Mouse (Mus musculus) liver (tissue): Measurements from ENCODE around the gene Tnnt1.

Experiments
- DNase-seq: peaks from one replicate; pipeline ENCODE4 v3.0.0-alpha.2; 2020; ENCODE audit warnings: mixed read lengths

Gene Tnnt1

GRCm38 (mm10) chr7:4497271-4497903, 18.8 kb downstream of the Tnnt1 start:
- no peak for DNase-seq

DNA sequence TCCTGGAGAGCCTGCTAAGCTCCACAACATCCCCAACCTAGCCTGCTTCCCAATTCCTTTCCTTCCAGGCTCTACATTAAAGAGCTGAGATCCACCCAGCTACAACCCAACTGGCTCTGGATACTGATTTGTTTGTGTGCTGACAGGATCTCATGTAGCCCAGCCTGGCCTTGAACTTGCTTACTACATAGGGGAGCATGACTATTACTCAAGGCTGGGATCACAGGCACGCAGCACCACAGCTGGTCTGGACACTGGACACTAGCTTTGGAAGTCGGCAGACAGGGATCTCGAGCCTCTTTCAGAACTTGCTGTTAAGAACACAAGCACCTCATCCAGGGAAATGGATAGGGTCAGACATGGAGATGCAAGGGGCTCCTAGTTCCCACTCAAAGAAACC, 19.7 kb downstream of the Tnnt1 start:
- DNase-seq, result no peak

- DNase-seq, result no peak
Measured at GRCm38 (mm10) chr7:4493991-4494390, 22.2 kb downstream of the Tnnt1 start.

DNA sequence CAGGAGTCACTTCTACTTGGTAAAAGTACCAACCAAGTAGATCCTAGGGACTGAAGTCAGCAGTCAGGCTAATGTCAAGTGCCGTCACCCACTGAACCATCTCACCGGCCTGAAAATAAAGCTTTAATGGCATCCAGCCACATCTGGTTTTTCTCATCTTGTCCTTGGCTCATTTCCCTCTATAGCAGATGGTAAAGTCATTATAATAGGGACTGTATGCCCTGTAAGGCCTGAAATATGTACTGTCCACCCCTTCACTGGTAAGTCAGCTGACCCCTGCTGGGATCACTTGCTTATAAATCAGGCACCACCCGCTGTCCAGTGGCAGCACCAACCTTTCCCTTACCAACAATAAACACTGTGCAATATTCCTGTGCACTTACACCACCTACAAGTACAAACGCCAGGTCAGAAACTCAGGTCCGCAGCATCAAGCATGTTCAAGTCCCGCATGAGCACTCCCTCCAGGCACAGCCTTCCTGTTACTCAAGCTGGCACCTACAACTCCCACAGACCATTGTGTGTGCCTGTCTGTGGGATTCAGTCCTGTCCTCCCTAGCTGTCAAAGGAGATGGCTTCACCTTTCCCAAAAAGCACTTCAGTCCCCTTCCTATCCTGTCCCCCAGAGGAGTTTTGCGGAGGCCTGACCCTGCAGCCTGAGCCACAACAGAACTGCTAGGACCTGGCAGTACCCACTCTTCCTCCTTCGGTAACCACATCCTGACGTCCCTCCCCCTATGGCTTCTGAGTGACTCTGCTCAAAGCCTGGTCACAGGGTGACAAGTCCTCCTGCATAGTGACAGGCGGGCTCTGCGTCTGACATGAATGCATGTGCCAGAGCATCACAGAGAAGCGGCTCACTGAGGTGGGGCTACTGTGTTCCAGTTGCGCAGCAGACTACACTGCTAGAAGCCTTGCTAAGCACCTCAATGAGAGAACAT, 23.6 kb downstream of the Tnnt1 start:
- DNase-seq, result no peak

GRCm38 (mm10) chr7:4491308-4491707, 24.9 kb downstream of the Tnnt1 start:
- no peak for DNase-seq

DNA sequence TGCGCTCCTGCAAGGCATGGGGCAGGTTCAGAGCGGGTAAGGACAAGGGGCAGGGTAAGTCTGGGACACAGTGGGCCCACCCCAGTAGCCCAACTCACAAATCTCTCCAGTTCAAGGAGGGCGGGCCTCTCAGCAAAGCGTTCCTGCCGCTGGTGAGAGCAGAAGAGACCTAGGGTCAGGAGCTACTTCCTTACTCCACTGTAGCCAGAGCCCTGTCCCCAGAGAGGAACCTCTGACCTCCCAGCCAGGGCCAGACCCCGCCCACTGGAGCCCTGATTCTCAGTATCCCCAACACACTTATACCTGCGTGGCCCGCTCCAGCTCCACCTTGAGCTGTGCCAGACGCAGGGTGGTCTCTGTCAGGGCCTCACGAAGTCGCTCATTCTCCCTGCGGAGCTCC, 33.9 kb downstream of the Tnnt1 start:
- no peak for DNase-seq

- peak; percentile 30 for DNase-seq
Measured at GRCm38 (mm10) chr7:4479674-4480073, 36.5 kb downstream of the Tnnt1 start.

DNA sequence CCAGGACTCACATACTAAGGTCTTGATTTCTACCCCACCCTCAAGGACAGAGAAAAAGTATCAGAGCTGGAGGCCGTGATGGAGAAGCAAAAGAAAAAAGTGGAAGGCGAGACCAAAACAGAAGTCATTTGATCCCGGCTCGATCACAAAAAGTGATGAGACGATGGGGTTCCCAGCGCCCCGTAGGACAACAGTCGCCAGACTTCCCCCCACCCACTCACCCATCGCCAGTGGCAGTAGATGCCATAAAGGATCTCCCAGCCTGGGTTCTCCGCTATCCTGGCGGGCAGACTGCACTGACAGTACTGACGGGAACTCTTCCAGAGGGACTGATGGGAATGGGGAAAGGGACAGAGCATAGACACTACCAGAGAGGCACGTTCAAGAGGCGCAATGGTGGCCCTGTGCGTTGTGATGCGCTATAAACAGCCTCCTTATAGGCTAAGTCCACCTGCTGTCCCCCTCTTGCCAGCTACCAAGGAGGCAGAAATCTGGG, 37.3 kb downstream of the Tnnt1 start:
- DNase-seq, result no peak

DNA sequence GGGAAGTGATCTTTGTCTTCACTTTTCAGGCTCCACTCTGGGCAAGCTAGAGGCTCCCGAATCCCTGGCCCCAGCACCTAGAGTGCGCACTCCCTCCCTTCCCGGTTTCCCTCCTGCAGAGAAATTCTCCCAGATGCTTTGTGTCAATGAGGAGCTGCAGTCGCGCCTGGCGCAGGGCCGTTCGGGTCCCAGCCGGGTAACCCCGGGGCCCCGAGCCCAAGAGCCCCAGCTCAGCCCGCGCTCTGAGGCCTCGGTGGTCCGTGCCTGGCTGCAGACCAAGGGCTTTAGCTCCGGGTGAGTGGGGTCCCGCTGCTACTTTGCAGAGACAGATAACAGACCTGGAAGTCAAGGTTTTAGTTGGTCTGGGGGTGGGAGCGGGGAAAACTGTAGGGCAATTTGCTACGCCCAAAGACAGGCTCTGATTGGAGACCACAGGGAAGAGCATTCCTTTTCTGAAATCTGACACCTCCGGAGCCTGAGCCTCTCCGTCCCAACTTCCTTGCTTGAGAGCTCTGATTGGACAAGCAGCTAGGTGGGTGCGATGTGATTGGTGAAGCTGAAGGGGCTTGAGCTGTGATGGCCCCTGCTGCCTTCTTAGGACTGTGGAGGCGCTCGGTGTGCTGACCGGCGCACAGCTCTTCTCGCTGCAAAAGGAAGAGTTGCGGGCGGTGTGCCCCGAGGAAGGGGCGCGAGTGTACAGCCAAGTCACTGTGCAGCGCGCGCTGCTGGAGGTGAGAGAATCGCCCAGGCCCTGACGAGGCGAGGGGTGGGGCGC, 38.0 kb downstream of the Tnnt1 start:
- DNase-seq, result peak; percentile 65

- DNase-seq, result no peak
Measured at GRCm38 (mm10) chr7:4473940-4474339, 42.2 kb downstream of the Tnnt1 start.

- peak; percentile 73 for DNase-seq
Measured at GRCm38 (mm10) chr7:4471179-4471555, 45.0 kb downstream of the Tnnt1 start.

- DNase-seq, result peak; percentile 71
Measured at GRCm38 (mm10) chr7:4470275-4471178, 45.7 kb downstream of the Tnnt1 start.

- DNase-seq, result no peak
Measured at GRCm38 (mm10) chr7:4467801-4468200, 48.4 kb downstream of the Tnnt1 start.

GRCm38 (mm10) chr7:4464194-4464824, 51.9 kb downstream of the Tnnt1 start:
- no peak for DNase-seq

DNA sequence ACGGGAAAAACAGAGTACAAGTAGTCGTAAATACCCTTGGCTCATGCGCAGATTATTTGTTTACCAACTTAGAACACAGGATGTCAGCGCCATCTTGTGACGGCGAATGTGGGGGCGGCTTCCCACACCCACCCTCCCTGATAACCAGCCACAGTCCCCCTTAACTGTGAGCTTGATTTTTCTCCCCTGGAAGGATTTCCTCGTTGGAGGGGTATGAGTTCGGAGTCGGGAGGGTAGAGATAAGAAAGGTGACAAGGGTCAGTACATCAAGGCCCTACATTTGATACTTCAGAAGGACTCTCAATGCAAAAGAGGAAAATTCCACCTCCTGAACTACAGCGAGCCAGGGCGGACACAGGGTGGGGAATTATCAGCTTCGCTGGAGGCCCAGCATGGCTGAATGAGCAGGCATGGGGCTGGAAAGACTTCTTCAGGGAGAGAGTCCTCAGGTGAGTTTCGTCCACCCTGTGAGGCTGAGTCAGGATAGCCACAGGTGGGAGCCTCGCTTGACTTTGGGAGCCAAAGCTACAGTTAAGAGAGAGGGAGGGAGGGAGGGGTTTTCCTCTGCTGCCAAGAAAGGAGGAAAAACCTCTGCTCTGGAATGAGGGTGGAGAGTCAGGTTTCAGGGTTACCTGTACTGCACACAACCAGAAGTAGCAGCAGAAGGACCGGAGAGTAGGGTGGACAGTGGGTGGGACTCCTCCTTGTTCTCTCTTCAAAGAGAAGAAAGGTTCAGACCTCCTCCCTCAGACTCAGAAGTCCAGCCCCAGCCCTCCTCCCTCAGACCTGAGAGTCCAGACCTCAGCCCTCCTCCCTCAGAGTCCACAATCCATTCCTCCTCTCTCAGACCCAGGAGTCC, 55.4 kb downstream of the Tnnt1 start, which contains the start of gene Eps8l1:
Gene Eps8l1 (plus strand): TSS at position 99 of the 859 bp plus-strand sequence.
- no peak for DNase-seq
